Mouse (Mus musculus) heart, postnatal 0 days (tissue): ENCODE measurements around the gene B3galt1.

Experiments
- CTCF ChIP-seq: IDR thresholded peaks from 2 replicates; pipeline ENCODE4 v1.5.1; 2016; ENCODE audit warnings: antibody characterized with exemption, control low read depth, low read depth
- EP300 ChIP-seq: IDR thresholded peaks from 2 replicates; pipeline ENCODE4 v1.6.1; 2016; ENCODE audit warnings: antibody characterized with exemption, low read depth

- TF ChIP-seq CTCF, result no peak
- no peak for TF ChIP-seq EP300
These were observed 337.1 kb downstream of the B3galt1 start for GRCm38 (mm10) chr2:67902651-67903292.
